Mouse (Mus musculus) ES-Bruce4 (cell line): Measurements from ENCODE around the gene Atp2b1.

Source experiments
- CTCF ChIP-seq: IDR thresholded peaks from one replicate; pipeline ENCODE4 v1.8.1; 2011; ENCODE audit warnings: low read depth, low read length
- EP300 ChIP-seq: IDR thresholded peaks from 2 replicates; pipeline ENCODE4 v1.6.1; 2011; ENCODE audit warnings: low read depth, low read length; ENCODE audit not compliant: insufficient read depth
- POLR2A ChIP-seq: IDR thresholded peaks from one replicate; pipeline ENCODE4 v1.8.1; 2011; ENCODE audit warnings: low read length; ENCODE audit not compliant: insufficient read depth

- no peak for TF ChIP-seq POLR2A
- no peak for TF ChIP-seq CTCF
- no peak for TF ChIP-seq EP300
Observed at GRCm38 (mm10) chr10:99033830-99034828, 119.9 kb downstream of the Atp2b1 start.
